Mouse (Mus musculus) layer of hippocampus, adult 9-10 months (tissue): ENCODE data around the gene Erf.

ENCODE experiments used
- DNase-seq: peaks from one replicate; pipeline ENCODE4 v3.0.0; 2022; ENCODE audit warnings: low spot score

The Erf gene

GRCm38 (mm10) chr7:25279861-25280791 is 29.6 kb upstream of the Erf start:
- DNase-seq = no peak

- DNase-seq = peak; percentile 84
These were observed 28.7 kb upstream of the Erf start for GRCm38 (mm10) chr7:25279076-25279860.

GRCm38 (mm10) chr7:25278341-25279075 is 27.9 kb upstream of the Erf start:
- DNase-seq = peak; percentile 55

- no peak for DNase-seq
These were observed 27.4 kb upstream of the Erf start for GRCm38 (mm10) chr7:25277998-25278340.

GRCm38 (mm10) chr7:25277405-25277804 is 26.8 kb upstream of the Erf start:
- no peak for DNase-seq

- DNase-seq = no peak
These were observed 25.2 kb upstream of the Erf start for GRCm38 (mm10) chr7:25275555-25276298.

- DNase-seq = no peak
These were observed 24.4 kb upstream of the Erf start for GRCm38 (mm10) chr7:25274996-25275395.

- DNase-seq = no peak
These were observed 24.0 kb upstream of the Erf start for GRCm38 (mm10) chr7:25274571-25274970.

- DNase-seq = no peak
These were observed 23.0 kb upstream of the Erf start for GRCm38 (mm10) chr7:25273259-25274241.

- DNase-seq = no peak
These were observed 22.1 kb upstream of the Erf start for GRCm38 (mm10) chr7:25272445-25273258.

GRCm38 (mm10) chr7:25271651-25272444 is 21.3 kb upstream of the Erf start:
- DNase-seq = no peak

- no peak for DNase-seq
These were observed 20.4 kb upstream of the Erf start for GRCm38 (mm10) chr7:25270652-25271633.

GRCm38 (mm10) chr7:25269545-25270271 is 19.1 kb upstream of the Erf start:
- no peak for DNase-seq

GRCm38 (mm10) chr7:25269029-25269428 is 18.5 kb upstream of the Erf start:
- no peak for DNase-seq

GRCm38 (mm10) chr7:25268588-25268987 is 18.0 kb upstream of the Erf start:
- no peak for DNase-seq

GRCm38 (mm10) chr7:25267751-25268463 is 17.3 kb upstream of the Erf start:
- DNase-seq = peak; percentile 100
